Mouse (Mus musculus) intestine, embryonic 14.5 days (tissue): Measurements from ENCODE around the gene Palm2. TPM values are rescaled to one million over a fixed set of nuclear protein-coding genes. Genes with fewer than 3 reads are reported as not detected.

Experiments used
- ATAC-seq: fragments of 200-750 bp; cut with Nextera tagmentation; replicated peaks from 2 replicates; pipeline ENCODE4 v1.8.0; 2017; ENCODE audit warnings: low read depth, moderate number of reproducible peaks, moderate TSS enrichment, moderate library complexity; ENCODE audit not compliant: low FRiP score, low TSS enrichment
- DNase-seq: peaks from one replicate; pipeline ENCODE4 v3.0.0-alpha.2; 2018; ENCODE audit warnings: low spot score
- H3K27ac ChIP-seq: fragments of 300-500 bp; sonication (generic); 2 replicates; pipeline ENCODE4 v1.5.1; 2014; ENCODE audit warnings: low read depth, mild to moderate bottlenecking, control low read depth
- H3K27me3 ChIP-seq: fragments of 300-500 bp; sonication (generic); replicated peaks from 2 replicates; pipeline ENCODE4 v1.6.1; 2014; ENCODE audit warnings: low read length, control low read depth; ENCODE audit not compliant: control insufficient read depth, insufficient read depth
- H3K36me3 ChIP-seq: fragments of 300-500 bp; sonication (generic); 2 replicates; pipeline ENCODE4 v1.6.1; 2014; ENCODE audit warnings: low read length, control low read depth; ENCODE audit not compliant: control insufficient read depth, insufficient read depth
- H3K4me1 ChIP-seq: fragments of 300-500 bp; sonication (generic); replicated peaks from 2 replicates; pipeline ENCODE4 v1.6.1; 2014; ENCODE audit warnings: low read length, control low read depth, mixed read lengths; ENCODE audit not compliant: control insufficient read depth, insufficient read depth
- H3K4me2 ChIP-seq: fragments of 300-500 bp; sonication (generic); 2 replicates; pipeline ENCODE4 v1.6.1; 2014; ENCODE audit warnings: low read length
- H3K4me3 ChIP-seq: fragments of 300-500 bp; sonication (generic); 2 replicates; pipeline ENCODE4 v1.5.1; 2014; ENCODE audit warnings: low read depth, low read length, control low read depth, mixed read lengths
- H3K9ac ChIP-seq: fragments of 300-500 bp; sonication (generic); 2 replicates; pipeline ENCODE4 v1.6.1; 2014; ENCODE audit warnings: mild to moderate bottlenecking, low read length
- H3K9me3 ChIP-seq: fragments of 300-500 bp; sonication (generic); 2 replicates; pipeline ENCODE4 v1.6.1; 2016; ENCODE audit warnings: low read length, control low read depth; ENCODE audit not compliant: control insufficient read depth
- WGBS: fragments of 180-500 bp; shearing (Covaris S2); extraction: QIAGEN DNeasy Blood & Tissue Kit; methylation state at CpG from one replicate; pipeline ENCODE4 v1.1.7; 2014; 5-methylcytosine and 5-hydroxymethylcytosine counted together
- polyA plus RNA-seq: library from polyadenylated mRNA; unstranded; fragments of >200 nt; fragmentation: Nextera tagmentation; extraction: Ambion mirVana; gene quantifications from 2 replicates; pipeline ENCODE4 v1.2.1, GENCODE M21; 2014

Palm2 gene
- polyA plus RNA-seq, 1 experiment from 2014 or later = 3.8 TPM

DNA sequence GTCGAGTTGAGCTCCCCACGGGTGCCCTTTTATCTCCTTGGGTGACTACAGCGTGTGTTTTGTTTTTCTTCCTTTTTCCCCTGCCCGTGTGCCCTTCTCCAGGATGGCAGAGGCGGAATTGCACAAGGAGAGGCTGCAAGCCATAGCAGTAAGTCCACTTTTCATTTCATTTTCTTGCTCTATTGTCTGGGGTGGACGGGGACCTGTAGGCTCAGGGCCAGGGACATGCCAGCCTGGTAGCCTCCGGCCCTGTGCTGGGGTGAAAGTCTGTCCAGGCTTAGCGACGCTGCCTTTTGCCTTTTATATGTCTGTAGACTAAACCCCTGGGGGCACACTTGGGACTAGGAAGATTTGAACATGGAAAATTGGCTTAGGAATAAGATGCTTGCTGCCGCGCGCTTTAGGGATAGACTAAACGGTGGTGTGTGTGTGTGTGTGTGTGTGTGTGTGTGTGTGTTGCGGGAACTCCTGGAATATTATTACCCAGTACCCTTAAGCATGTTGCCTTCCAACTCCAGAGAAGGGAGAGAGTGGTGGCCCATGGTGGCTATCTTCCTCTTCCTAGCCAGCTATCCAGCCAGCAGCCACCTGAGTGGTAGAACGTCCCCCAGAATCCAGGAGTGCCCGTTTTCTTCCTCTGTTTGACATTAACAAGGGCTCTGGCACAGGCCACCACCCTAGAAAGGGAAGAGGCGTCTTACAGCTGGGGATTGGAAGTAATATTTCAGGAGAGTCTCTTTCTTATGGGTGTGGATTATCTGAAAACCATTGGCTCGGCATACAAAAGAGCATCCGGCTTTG is 134.4 kb downstream of the Palm2 start:
- Histone ChIP-seq H3K9ac (peak overlapping the region; percentile 74), H3K9me3 (no peaks in the 10 kb centered on the region), H3K4me1 (peaks cover 7% of the 10 kb centered on the region; the same call in 1 of the 2 replicates), H3K27me3 (0 out of 2 replicates have a peak, but pooled peaks cover 2% of the 10 kb centered on the region), H3K27ac (peak overlapping the region; percentile 75), H3K4me2 (peak overlapping the region; percentile 83), H3K36me3 (no peaks in the 10 kb centered on the region), H3K4me3 (peak overlapping the region; percentile 58)
- peak; percentile 65 for DNase-seq
- WGBS = 36% methylated on average over 19 of the region's 19 CpGs
- ATAC-seq = peak; percentile 15; the same call in 1 of the 2 replicates

- peak overlapping the region; percentile 74 for H3K9ac ChIP-seq
- H3K36me3 ChIP-seq = no peaks in the 10 kb centered on the region
- no peaks in the 10 kb centered on the region for H3K9me3 ChIP-seq
- H3K4me2 ChIP-seq = peak overlapping the region; percentile 83
- 76% methylated on average over 4 of the region's 4 CpGs for WGBS
- DNase-seq (no peak), ATAC-seq (no peak)
- peak overlapping the region; percentile 75; the same call in 1 of the 2 replicates for H3K27ac ChIP-seq
- peak overlapping the region; percentile 58 for H3K4me3 ChIP-seq
- peaks cover 7% of the 10 kb centered on the region; the same call in 1 of the 2 replicates for H3K4me1 ChIP-seq
- H3K27me3 ChIP-seq = 0 out of 2 replicates have a peak, but pooled peaks cover 2% of the 10 kb centered on the region
Measured at GRCm38 (mm10) chr4:57569069-57569355, 135.0 kb downstream of the Palm2 start.

GRCm38 (mm10) chr4:57569711-57570110 is 135.7 kb downstream of the Palm2 start:
- no peaks in the 10 kb centered on the region for H3K9me3 ChIP-seq
- ATAC-seq (no peak), DNase-seq (no peak)
- H3K4me1 ChIP-seq = peaks cover 12% of the 10 kb centered on the region; the same call in 1 of the 2 replicates
- no peak overlapping the region for H3K27ac ChIP-seq
- H3K27me3 ChIP-seq = 0 out of 2 replicates have a peak, but pooled peaks cover 2% of the 10 kb centered on the region
- peak overlapping the region; percentile 58 for H3K4me3 ChIP-seq
- WGBS = 66% methylated on average over 6 of the region's 6 CpGs
- H3K4me2 ChIP-seq = peak overlapping the region; percentile 83
- H3K9ac ChIP-seq = no peak overlapping the region
- no peaks in the 10 kb centered on the region for H3K36me3 ChIP-seq

DNA sequence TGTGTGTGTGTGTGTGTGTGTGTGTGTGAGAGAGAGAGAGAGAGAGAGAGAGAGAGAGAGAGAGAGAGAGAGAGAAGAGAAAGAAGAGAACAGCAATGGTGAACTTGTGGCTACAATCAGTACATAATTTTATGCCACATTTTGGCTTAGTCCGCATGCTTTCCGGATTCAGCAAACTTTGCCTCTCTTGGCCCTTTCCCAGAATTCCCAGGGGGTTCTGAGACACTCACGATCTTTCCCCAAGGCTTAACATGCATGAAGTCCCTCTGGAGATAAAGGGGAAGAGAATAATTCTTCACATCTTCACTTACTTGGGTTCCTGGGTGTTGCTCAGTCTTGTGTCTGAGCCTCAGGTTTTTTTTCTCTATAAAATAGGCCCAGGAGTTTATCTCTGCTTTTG is 136.2 kb downstream of the Palm2 start:
- no peak overlapping the region for H3K4me3 ChIP-seq
- DNase-seq (no peak), ATAC-seq (no peak)
- peaks cover 12% of the 10 kb centered on the region; the same call in 1 of the 2 replicates for H3K4me1 ChIP-seq
- H3K4me2 ChIP-seq = peak overlapping the region; percentile 83; the same call in 1 of the 2 replicates
- no peak overlapping the region for H3K27ac ChIP-seq
- WGBS = 70% methylated on average over 3 of the region's 3 CpGs
- H3K36me3 ChIP-seq = no peaks in the 10 kb centered on the region
- H3K27me3 ChIP-seq = 0 out of 2 replicates have a peak, but pooled peaks cover 2% of the 10 kb centered on the region
- H3K9ac ChIP-seq = no peak overlapping the region
- no peaks in the 10 kb centered on the region for H3K9me3 ChIP-seq

DNA sequence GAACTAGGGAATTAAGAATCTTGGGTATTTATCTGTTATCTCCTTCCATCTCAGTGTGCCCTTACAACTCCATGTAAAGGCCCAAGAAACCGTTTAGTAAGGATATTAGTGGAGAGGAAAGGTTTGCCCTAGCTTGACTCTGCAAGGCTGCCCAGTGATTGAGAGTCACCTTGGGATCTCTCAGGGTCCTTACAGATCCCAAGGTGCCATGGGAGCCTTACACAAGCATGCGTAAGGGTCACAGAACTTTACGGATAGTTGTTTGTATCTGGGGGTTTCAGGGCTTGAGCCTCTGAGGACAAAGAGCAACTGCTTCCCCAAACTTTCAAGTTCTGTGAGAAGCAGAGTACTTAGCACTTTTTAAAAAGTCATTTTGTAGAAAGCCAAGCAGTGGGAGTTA is 140.1 kb downstream of the Palm2 start:
- DNase-seq = no peak
- H3K4me1 ChIP-seq = peaks cover 6% of the 10 kb centered on the region; the same call in 1 of the 2 replicates
- no peak overlapping the region; the same call in 1 of the 2 replicates for H3K27ac ChIP-seq
- no peak for ATAC-seq
- H3K9me3 ChIP-seq = no peaks in the 10 kb centered on the region
- WGBS = 95% methylated on average over 3 of the region's 3 CpGs
- no peaks in the 10 kb centered on the region for H3K27me3 ChIP-seq
- H3K36me3 ChIP-seq = no peaks in the 10 kb centered on the region
- no peak overlapping the region for H3K4me3 ChIP-seq
- no peak overlapping the region for H3K4me2 ChIP-seq
- no peak overlapping the region for H3K9ac ChIP-seq

- no peaks in the 10 kb centered on the region for H3K9me3 ChIP-seq
- DNase-seq (no peak), ATAC-seq (no peak)
- H3K36me3 ChIP-seq = no peaks in the 10 kb centered on the region
- no peak overlapping the region for H3K9ac ChIP-seq
- H3K4me2 ChIP-seq = no peak overlapping the region
- WGBS = 63% methylated on average over 6 of the region's 6 CpGs
- no peaks in the 10 kb centered on the region for H3K27me3 ChIP-seq
- peak overlapping the region; percentile 33; the same call in 1 of the 2 replicates for H3K27ac ChIP-seq
- H3K4me3 ChIP-seq = no peak overlapping the region
- H3K4me1 ChIP-seq = peaks cover 6% of the 10 kb centered on the region; the same call in 1 of the 2 replicates
Measured at GRCm38 (mm10) chr4:57574646-57575045, 140.6 kb downstream of the Palm2 start.

- WGBS = 79% methylated on average over 5 of the region's 5 CpGs
- Histone ChIP-seq H3K27me3 (no peaks in the 10 kb centered on the region), H3K9me3 (no peaks in the 10 kb centered on the region), H3K4me3 (no peak overlapping the region), H3K4me2 (no peak overlapping the region), H3K36me3 (no peaks in the 10 kb centered on the region), H3K27ac (no peak overlapping the region), H3K9ac (no peak overlapping the region), H3K4me1 (peaks cover 6% of the 10 kb centered on the region; the same call in 1 of the 2 replicates)
- no peak for DNase-seq
- ATAC-seq = no peak
Measured at GRCm38 (mm10) chr4:57575686-57576085, 141.6 kb downstream of the Palm2 start.

DNA sequence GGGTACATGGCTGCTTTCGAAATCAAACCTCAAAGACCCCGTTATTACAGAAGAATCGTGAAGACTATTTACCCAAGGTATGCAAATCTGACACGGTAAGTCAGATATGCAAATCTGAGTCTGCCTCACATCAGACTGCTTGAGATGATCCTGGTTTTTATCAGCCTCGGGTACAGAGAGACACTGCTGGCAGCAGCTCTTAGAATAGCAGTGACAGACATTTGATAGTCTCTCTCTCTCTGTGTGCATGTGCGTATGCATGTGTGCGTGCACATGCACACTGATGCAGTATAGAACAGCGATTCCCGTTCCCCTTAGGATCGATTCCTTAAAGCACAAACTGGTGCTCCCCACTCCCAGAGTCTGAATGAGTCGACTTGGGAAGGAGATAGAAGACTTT is 142.0 kb downstream of the Palm2 start:
- WGBS = 75% methylated on average over 11 of the region's 11 CpGs
- no peak overlapping the region for H3K4me2 ChIP-seq
- H3K4me3 ChIP-seq = no peak overlapping the region
- H3K27ac ChIP-seq = no peak overlapping the region
- DNase-seq = no peak
- H3K4me1 ChIP-seq = peaks cover 6% of the 10 kb centered on the region; the same call in 1 of the 2 replicates
- H3K9ac ChIP-seq = no peak overlapping the region
- H3K27me3 ChIP-seq = no peaks in the 10 kb centered on the region
- H3K36me3 ChIP-seq = no peaks in the 10 kb centered on the region
- ATAC-seq = no peak
- H3K9me3 ChIP-seq = no peaks in the 10 kb centered on the region
